Mouse (Mus musculus): ENCODE results near the gene Dpm2.

DNA sequence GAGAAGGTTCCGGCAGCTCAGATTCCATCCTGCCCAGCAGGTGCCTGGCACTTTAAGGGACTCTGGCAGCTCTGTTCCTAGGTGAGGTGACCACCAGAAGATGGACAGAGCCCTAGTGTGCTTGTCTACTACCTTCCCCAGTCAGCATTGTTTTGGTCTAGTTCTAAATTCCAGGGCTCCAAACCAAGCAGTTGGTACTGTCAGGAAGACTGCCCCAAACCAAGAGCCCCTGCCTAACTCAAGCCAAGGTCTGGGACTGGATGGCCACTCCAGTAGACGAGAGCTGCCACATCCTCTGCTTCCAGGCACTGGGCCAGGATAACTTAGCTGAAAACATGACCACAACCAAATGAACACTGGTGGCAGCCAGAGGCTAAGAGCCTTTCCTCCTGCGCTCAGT lies 1.7 kb upstream of the Dpm2 start:
- TF ChIP-seq POLR2A (IDR thresholded peaks at IDR 0.05; ENCODE audit: borderline replicate concordance, extremely low read depth, low read depth, low read length) = no peak
- no peak for TF ChIP-seq CTCF (IDR thresholded peaks at IDR 0.05; ENCODE audit: insufficient read depth, low read length)

All from lung, adult 2 months (tissue).